Mouse (Mus musculus) lung, postnatal 0 days (tissue): ENCODE results near the gene Smarcd1. TPM values are rescaled to one million over a fixed set of nuclear protein-coding genes. Genes with fewer than 3 reads are reported as not detected.

Experiments used
- ATAC-seq: fragments of 200-750 bp; cut with Nextera tagmentation; 2 replicates; pipeline ENCODE4 v1.8.0; 2017; ENCODE audit warnings: moderate library complexity
- DNase-seq: peaks from one replicate; pipeline ENCODE4 v3.0.0-alpha.2; 2016; ENCODE audit warnings: low spot score
- H3K27ac ChIP-seq: fragments of 300-500 bp; sonication (generic); 2 replicates; pipeline ENCODE4 v1.5.1; 2014; ENCODE audit warnings: antibody characterized with exemption, mild to moderate bottlenecking, low read length, mixed read lengths
- H3K27me3 ChIP-seq: fragments of 300-500 bp; sonication (generic); replicated peaks from 2 replicates; pipeline ENCODE4 v1.6.1; 2014; ENCODE audit warnings: low read length, mixed read lengths; ENCODE audit not compliant: insufficient read depth
- H3K36me3 ChIP-seq: fragments of 300-500 bp; sonication (generic); 2 replicates; pipeline ENCODE4 v1.6.1; 2014; ENCODE audit warnings: low read length, mixed read lengths; ENCODE audit not compliant: insufficient read depth
- H3K4me1 ChIP-seq: fragments of 300-500 bp; sonication (generic); 2 replicates; pipeline ENCODE4 v1.6.1; 2014; ENCODE audit warnings: antibody characterized with exemption, low read depth, low read length, mixed read lengths; ENCODE audit not compliant: insufficient read depth
- H3K4me2 ChIP-seq: fragments of 300-500 bp; sonication (generic); replicated peaks from 2 replicates; pipeline ENCODE4 v1.6.1; 2014; ENCODE audit warnings: low read depth, mild to moderate bottlenecking, low read length, moderate library complexity, mixed read lengths
- H3K4me3 ChIP-seq: fragments of 300-500 bp; sonication (generic); 2 replicates; pipeline ENCODE4 v1.5.1; 2014; ENCODE audit warnings: low read depth, low read length
- H3K9ac ChIP-seq: fragments of 300-500 bp; sonication (generic); replicated peaks from 2 replicates; pipeline ENCODE4 v1.6.1; 2014; ENCODE audit warnings: low read depth, mild to moderate bottlenecking
- H3K9me3 ChIP-seq: fragments of 300-500 bp; sonication (generic); 2 replicates; pipeline ENCODE4 v1.6.1; 2016; ENCODE audit warnings: low read length, mixed read lengths
- CTCF ChIP-seq: IDR thresholded peaks from 2 replicates; pipeline ENCODE4 v1.5.1; 2016; ENCODE audit warnings: antibody characterized with exemption, mild to moderate bottlenecking
- EP300 ChIP-seq: IDR thresholded peaks from 2 replicates; pipeline ENCODE4 v1.6.1; 2016; ENCODE audit warnings: antibody characterized with exemption, mild to moderate bottlenecking, control low read depth
- WGBS: fragments of 180-500 bp; shearing (Covaris S2); extraction: QIAGEN DNeasy Blood & Tissue Kit; methylation state at CpG from one replicate; pipeline ENCODE4 v1.1.7; 2014; 5-methylcytosine and 5-hydroxymethylcytosine counted together
- polyA plus RNA-seq: library from polyadenylated mRNA; unstranded; fragments of >200 nt; fragmentation: Nextera tagmentation; extraction: Ambion mirVana; gene quantifications from 2 replicates; pipeline ENCODE4 v1.2.1, GENCODE M21; 2015

The Smarcd1 gene
- polyA plus RNA-seq, 1 experiment from 2014 or later = 20.4 TPM

GRCm38 (mm10) chr15:99679008-99679407, 22.9 kb upstream of the Smarcd1 start:
- no peaks in the 10 kb centered on the region for H3K9me3 ChIP-seq
- no peak overlapping the region for H3K4me2 ChIP-seq
- no peaks in the 10 kb centered on the region for H3K27me3 ChIP-seq
- H3K9ac ChIP-seq = no peak overlapping the region
- TF ChIP-seq CTCF (no peak), EP300 (no peak)
- no peak overlapping the region for H3K4me3 ChIP-seq
- ATAC-seq (no peak), DNase-seq (no peak)
- H3K36me3 ChIP-seq = no peaks in the 10 kb centered on the region
- 46% methylated on average over 7 of the region's 7 CpGs for WGBS
- H3K4me1 ChIP-seq = no peaks in the 10 kb centered on the region
- no peak overlapping the region for H3K27ac ChIP-seq

DNA sequence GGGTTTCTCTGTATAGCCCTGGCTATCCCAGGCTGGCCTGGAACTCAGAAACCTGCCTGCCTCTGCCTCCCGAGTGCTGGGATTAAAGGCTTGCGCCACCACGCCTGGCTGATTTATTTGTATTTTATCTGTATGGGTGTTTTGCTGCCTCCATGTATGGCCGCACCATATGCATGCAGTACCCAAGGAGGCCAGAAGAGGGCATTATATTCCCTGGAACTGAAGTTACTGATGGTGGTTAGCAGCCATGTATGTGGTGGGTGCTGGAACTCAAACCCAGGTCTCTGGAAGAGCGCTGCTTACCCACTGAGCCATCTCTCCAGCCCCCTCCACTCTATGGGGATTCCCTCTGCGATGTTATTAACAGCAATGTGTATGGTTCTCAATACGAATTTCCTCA, 19.0 kb upstream of the Smarcd1 start:
- Histone ChIP-seq H3K36me3 (no peaks in the 10 kb centered on the region), H3K9me3 (no peaks in the 10 kb centered on the region), H3K4me2 (no peak overlapping the region), H3K4me1 (no peaks in the 10 kb centered on the region), H3K4me3 (no peak overlapping the region), H3K27me3 (no peaks in the 10 kb centered on the region), H3K27ac (no peak overlapping the region), H3K9ac (no peak overlapping the region)
- TF ChIP-seq EP300 = no peak
- TF ChIP-seq CTCF = peak; percentile 53
- DNase-seq (no peak), ATAC-seq (no peak)
- 92% methylated on average over 7 of the region's 7 CpGs for WGBS

GRCm38 (mm10) chr15:99684156-99684555, 17.8 kb upstream of the Smarcd1 start:
- TF ChIP-seq EP300 (no peak), CTCF (no peak)

GRCm38 (mm10) chr15:99688712-99689111, 13.2 kb upstream of the Smarcd1 start:
- no peaks in the 10 kb centered on the region for H3K9me3 ChIP-seq
- H3K4me1 ChIP-seq = no peaks in the 10 kb centered on the region
- H3K36me3 ChIP-seq = no peaks in the 10 kb centered on the region
- ATAC-seq (peak; percentile 64), DNase-seq (peak; percentile 92)
- no peak overlapping the region for H3K4me2 ChIP-seq
- WGBS = 4% methylated on average over 4 of the region's 4 CpGs
- H3K27me3 ChIP-seq = 0 out of 2 replicates have a peak, but pooled peaks cover 4% of the 10 kb centered on the region
- no peak overlapping the region for H3K4me3 ChIP-seq
- no peak overlapping the region for H3K9ac ChIP-seq
- H3K27ac ChIP-seq = no peak overlapping the region
- TF ChIP-seq EP300 (no peak), CTCF (peak; percentile 96)

More at GRCm38 (mm10) chr15:99684156-99684555, 17.8 kb upstream of the Smarcd1 start:
- Histone ChIP-seq H3K9me3 (no peaks in the 10 kb centered on the region), H3K36me3 (no peaks in the 10 kb centered on the region), H3K4me2 (no peak overlapping the region), H3K27ac (no peak overlapping the region), H3K4me1 (no peaks in the 10 kb centered on the region), H3K4me3 (no peak overlapping the region), H3K27me3 (no peaks in the 10 kb centered on the region), H3K9ac (no peak overlapping the region)
- ATAC-seq = no peak
- no peak for DNase-seq
- WGBS = 88% methylated on average over 5 of the region's 5 CpGs

GRCm38 (mm10) chr15:99690924-99691323, 11.0 kb upstream of the Smarcd1 start:
- no peaks in the 10 kb centered on the region for H3K9me3 ChIP-seq
- TF ChIP-seq EP300 (no peak), CTCF (no peak)
- H3K4me3 ChIP-seq = no peak overlapping the region
- no peaks in the 10 kb centered on the region for H3K36me3 ChIP-seq
- DNase-seq (no peak), ATAC-seq (peak; percentile 54)
- no peak overlapping the region for H3K4me2 ChIP-seq
- 0 out of 2 replicates have a peak, but pooled peaks cover 4% of the 10 kb centered on the region for H3K27me3 ChIP-seq
- H3K9ac ChIP-seq = no peak overlapping the region
- no peak overlapping the region for H3K27ac ChIP-seq
- WGBS = 10% methylated on average over 4 of the region's 4 CpGs
- no peaks in the 10 kb centered on the region for H3K4me1 ChIP-seq

DNA sequence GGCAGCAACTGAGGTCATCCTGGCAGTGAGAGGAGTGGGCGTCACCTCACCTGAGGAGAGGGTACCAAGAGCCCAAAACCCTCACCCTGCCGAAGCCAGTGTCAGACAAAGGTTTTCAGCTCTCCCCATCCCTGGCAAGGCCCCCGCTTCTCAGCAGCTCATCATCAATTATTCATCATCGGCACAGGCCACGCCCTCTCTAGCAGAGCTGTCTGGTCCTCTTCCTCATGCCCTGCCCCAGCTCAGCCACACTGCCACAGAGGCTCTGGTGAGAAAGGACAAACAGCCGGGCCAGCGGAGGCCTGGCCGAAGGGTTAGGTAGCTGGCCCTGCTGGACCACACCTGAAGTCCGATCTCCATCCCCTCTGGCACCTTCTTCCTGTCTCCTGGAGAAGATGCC, 10.0 kb upstream of the Smarcd1 start:
- no peak for DNase-seq
- Histone ChIP-seq H3K4me2 (no peak overlapping the region), H3K27ac (no peak overlapping the region), H3K9me3 (no peaks in the 10 kb centered on the region), H3K36me3 (no peaks in the 10 kb centered on the region), H3K27me3 (0 out of 2 replicates have a peak, but pooled peaks cover 4% of the 10 kb centered on the region), H3K4me1 (no peaks in the 10 kb centered on the region), H3K4me3 (no peak overlapping the region), H3K9ac (no peak overlapping the region)
- TF ChIP-seq CTCF = no peak
- no peak for ATAC-seq
- WGBS = 37% methylated on average over 9 of the region's 9 CpGs

DNA sequence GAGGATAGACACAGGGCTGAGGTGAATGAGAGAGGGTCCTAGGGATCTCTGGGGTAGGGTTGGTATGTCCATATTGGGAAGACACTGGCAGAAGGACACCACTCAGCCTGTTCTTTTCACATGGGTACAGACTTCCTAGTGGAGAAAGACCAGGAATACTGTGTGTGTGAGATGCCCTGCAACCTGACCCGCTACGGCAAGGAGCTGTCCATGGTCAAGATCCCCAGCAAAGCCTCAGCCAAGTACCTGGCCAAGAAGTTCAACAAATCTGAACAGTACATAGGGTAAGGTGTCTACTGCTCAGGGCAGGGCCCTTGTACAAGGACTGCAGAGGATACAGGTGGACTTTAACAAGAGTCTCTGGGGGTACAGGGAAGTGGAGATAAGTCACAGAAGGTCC, 4.6 kb upstream of the Smarcd1 start:
- no peak for TF ChIP-seq EP300
- no peak for TF ChIP-seq CTCF
- no peak overlapping the region for H3K27ac ChIP-seq
- no peak overlapping the region for H3K9ac ChIP-seq
- no peaks in the 10 kb centered on the region for H3K9me3 ChIP-seq
- H3K4me1 ChIP-seq = 0 out of 2 replicates have a peak, but pooled peaks cover 3% of the 10 kb centered on the region
- H3K36me3 ChIP-seq = no peaks in the 10 kb centered on the region
- no peak for DNase-seq
- no peak overlapping the region for H3K4me2 ChIP-seq
- H3K4me3 ChIP-seq = no peak overlapping the region
- H3K27me3 ChIP-seq = no peaks in the 10 kb centered on the region
- WGBS = 5% methylated on average over 2 of the region's 2 CpGs
- no peak for ATAC-seq
